Mouse (Mus musculus): ENCODE data around the gene Usp6nl. TPM values are rescaled to one million over a fixed set of nuclear protein-coding genes. Genes with fewer than 3 reads are reported as not detected.

Usp6nl gene
- polyA plus RNA-seq, 2 experiments = 7.5 to 11.9 TPM

GRCm38 (mm10) chr2:6349256-6350092, 27.0 kb downstream of the Usp6nl start:
- 75% methylated on average over 11 of the region's 11 CpGs for WGBS

GRCm38 (mm10) chr2:6350164-6350563, 27.7 kb downstream of the Usp6nl start:
- WGBS = 78% methylated on average over 9 of the region's 9 CpGs
- no peak overlapping the region for H3K4me3 ChIP-seq (replicated peaks; ENCODE audit: low read length)
- no peaks in the 10 kb centered on the region for H3K9me3 ChIP-seq (ENCODE audit: control insufficient read depth, low read length)
- no peaks in the 10 kb centered on the region for H3K27me3 ChIP-seq (ENCODE audit: control insufficient read depth, insufficient read depth, low read length)
- H3K4me2 ChIP-seq (replicated peaks; ENCODE audit: low read depth, low read length, severe bottlenecking) = no peak overlapping the region
- H3K27ac ChIP-seq (replicated peaks; ENCODE audit: low read depth, low read length) = no peak overlapping the region
- peaks cover 29% of the 10 kb centered on the region for H3K4me1 ChIP-seq (ENCODE audit: control insufficient read depth, insufficient read depth, low read length)
- H3K36me3 ChIP-seq (ENCODE audit: control insufficient read depth, insufficient read depth, low read length) = no peaks in the 10 kb centered on the region
- TF ChIP-seq POLR2A (IDR thresholded peaks at IDR 0.05; ENCODE audit: borderline replicate concordance, extremely low read depth, insufficient read depth, insufficient read length) = no peak
- DNase-seq (ENCODE audit: low spot score) (no peak), ATAC-seq (ENCODE audit: low FRiP score, low read depth) (no peak)
- no peak overlapping the region for H3K9ac ChIP-seq (ENCODE audit: low read depth, low read length, severe bottlenecking)

More at GRCm38 (mm10) chr2:6349256-6350092, 27.0 kb downstream of the Usp6nl start:
- peaks cover 29% of the 10 kb centered on the region for H3K4me1 ChIP-seq (ENCODE audit: control insufficient read depth, insufficient read depth, low read length)
- H3K36me3 ChIP-seq (ENCODE audit: control insufficient read depth, insufficient read depth, low read length) = no peaks in the 10 kb centered on the region
- ATAC-seq (ENCODE audit: low FRiP score, low read depth) (peak; percentile 55), DNase-seq (ENCODE audit: low spot score) (peak; percentile 53)
- no peaks in the 10 kb centered on the region for H3K27me3 ChIP-seq (ENCODE audit: control insufficient read depth, insufficient read depth, low read length)
- no peaks in the 10 kb centered on the region for H3K9me3 ChIP-seq (ENCODE audit: control insufficient read depth, low read length)
- no peak overlapping the region for H3K27ac ChIP-seq (replicated peaks; ENCODE audit: low read depth, low read length)
- TF ChIP-seq POLR2A (IDR thresholded peaks at IDR 0.05; ENCODE audit: borderline replicate concordance, extremely low read depth, insufficient read depth, insufficient read length) = no peak
- H3K9ac ChIP-seq (ENCODE audit: low read depth, low read length, severe bottlenecking) = no peak overlapping the region
- H3K4me3 ChIP-seq (replicated peaks; ENCODE audit: low read length) = no peak overlapping the region
- no peak overlapping the region for H3K4me2 ChIP-seq (replicated peaks; ENCODE audit: low read depth, low read length, severe bottlenecking)

GRCm38 (mm10) chr2:6350931-6351695, 28.6 kb downstream of the Usp6nl start:
- peaks cover 29% of the 10 kb centered on the region for H3K4me1 ChIP-seq (ENCODE audit: control insufficient read depth, insufficient read depth, low read length)
- H3K4me2 ChIP-seq (replicated peaks; ENCODE audit: low read depth, low read length, severe bottlenecking) = no peak overlapping the region
- H3K27me3 ChIP-seq (ENCODE audit: control insufficient read depth, insufficient read depth, low read length) = no peaks in the 10 kb centered on the region
- ATAC-seq (ENCODE audit: low FRiP score, low read depth) (no peak), DNase-seq (ENCODE audit: low spot score) (no peak)
- no peaks in the 10 kb centered on the region for H3K9me3 ChIP-seq (ENCODE audit: control insufficient read depth, low read length)
- H3K36me3 ChIP-seq (ENCODE audit: control insufficient read depth, insufficient read depth, low read length) = no peaks in the 10 kb centered on the region
- WGBS = 68% methylated on average over 7 of the region's 7 CpGs
- TF ChIP-seq POLR2A (IDR thresholded peaks at IDR 0.05; ENCODE audit: borderline replicate concordance, extremely low read depth, insufficient read depth, insufficient read length) = no peak
- no peak overlapping the region for H3K9ac ChIP-seq (ENCODE audit: low read depth, low read length, severe bottlenecking)
- H3K4me3 ChIP-seq (replicated peaks; ENCODE audit: low read length) = no peak overlapping the region
- no peak overlapping the region for H3K27ac ChIP-seq (replicated peaks; ENCODE audit: low read depth, low read length)

GRCm38 (mm10) chr2:6352541-6352971, 30.1 kb downstream of the Usp6nl start:
- Histone ChIP-seq H3K9ac (ENCODE audit: low read depth, low read length, severe bottlenecking) (peak overlapping the region; percentile 44; the same call in 1 of the 2 replicates), H3K9me3 (ENCODE audit: control insufficient read depth, low read length) (no peaks in the 10 kb centered on the region), H3K4me2 (replicated peaks; ENCODE audit: low read depth, low read length, severe bottlenecking) (peak overlapping the region; percentile 47), H3K36me3 (ENCODE audit: control insufficient read depth, insufficient read depth, low read length) (no peaks in the 10 kb centered on the region), H3K4me1 (ENCODE audit: control insufficient read depth, insufficient read depth, low read length) (peaks cover 29% of the 10 kb centered on the region), H3K4me3 (replicated peaks; ENCODE audit: low read length) (peak overlapping the region; percentile 15; the same call in 1 of the 2 replicates), H3K27me3 (ENCODE audit: control insufficient read depth, insufficient read depth, low read length) (no peaks in the 10 kb centered on the region), H3K27ac (replicated peaks; ENCODE audit: low read depth, low read length) (peak overlapping the region; percentile 46; the same call in 1 of the 2 replicates)
- peak; percentile 32 for DNase-seq (ENCODE audit: low spot score)
- ATAC-seq (ENCODE audit: low FRiP score, low read depth) = no peak
- WGBS = 13% methylated on average over 14 of the region's 14 CpGs
- no peak for TF ChIP-seq POLR2A (IDR thresholded peaks at IDR 0.05; ENCODE audit: borderline replicate concordance, extremely low read depth, insufficient read depth, insufficient read length)

GRCm38 (mm10) chr2:6353060-6353459, 30.6 kb downstream of the Usp6nl start:
- peak overlapping the region; percentile 15; the same call in 1 of the 2 replicates for H3K4me3 ChIP-seq (replicated peaks; ENCODE audit: low read length)
- peaks cover 29% of the 10 kb centered on the region for H3K4me1 ChIP-seq (ENCODE audit: control insufficient read depth, insufficient read depth, low read length)
- H3K27me3 ChIP-seq (ENCODE audit: control insufficient read depth, insufficient read depth, low read length) = no peaks in the 10 kb centered on the region
- no peak overlapping the region for H3K27ac ChIP-seq (replicated peaks; ENCODE audit: low read depth, low read length)
- no peak for DNase-seq (ENCODE audit: low spot score)
- H3K9me3 ChIP-seq (ENCODE audit: control insufficient read depth, low read length) = no peaks in the 10 kb centered on the region
- H3K36me3 ChIP-seq (ENCODE audit: control insufficient read depth, insufficient read depth, low read length) = no peaks in the 10 kb centered on the region
- peak overlapping the region; percentile 44; the same call in 1 of the 2 replicates for H3K9ac ChIP-seq (ENCODE audit: low read depth, low read length, severe bottlenecking)
- H3K4me2 ChIP-seq (replicated peaks; ENCODE audit: low read depth, low read length, severe bottlenecking) = peak overlapping the region; percentile 47
- no peak for ATAC-seq (ENCODE audit: low FRiP score, low read depth)
- 30% methylated on average over 4 of the region's 4 CpGs for WGBS
- TF ChIP-seq POLR2A (IDR thresholded peaks at IDR 0.05; ENCODE audit: borderline replicate concordance, extremely low read depth, insufficient read depth, insufficient read length) = no peak

Data from limb, embryonic 14.5 days (tissue).